Mouse (Mus musculus): ENCODE measurements at regions not wholly inside any gene's neighbourhood (a gene's known extent, or its start where the extent isn't known, plus 50 kb on each side); places are given as distances from the start of the nearest gene placed in this dataset.

GRCm38 (mm10) chr13:56014006-56014405, 122.2 kb downstream of the H2afy start:
- TF ChIP-seq GATA1 (IDR thresholded peaks at IDR 0.05; ENCODE audit: borderline replicate concordance, low read length): no peak
- TF ChIP-seq FLI1 (IDR thresholded peaks at IDR 0.05; ENCODE audit: low read length): no peak

Measured in megakaryocyte, embryonic 14.5 days (primary cell).